Mouse (Mus musculus): ENCODE measurements at regions not wholly inside any gene's neighbourhood (a gene's known extent, or its start where the extent isn't known, plus 50 kb on each side); places are given as distances from the start of the nearest gene placed in this dataset.
"Not testable (repeated sequence)": the region's sequence is repeated elsewhere in the genome, so short reads cannot be mapped to it uniquely, and the experiment has no call there.

- DNase-seq = no peak
Observed at GRCm38 (mm10) chrX:99732526-99732925, 88.3 kb upstream of the Tmem28 start.

DNA sequence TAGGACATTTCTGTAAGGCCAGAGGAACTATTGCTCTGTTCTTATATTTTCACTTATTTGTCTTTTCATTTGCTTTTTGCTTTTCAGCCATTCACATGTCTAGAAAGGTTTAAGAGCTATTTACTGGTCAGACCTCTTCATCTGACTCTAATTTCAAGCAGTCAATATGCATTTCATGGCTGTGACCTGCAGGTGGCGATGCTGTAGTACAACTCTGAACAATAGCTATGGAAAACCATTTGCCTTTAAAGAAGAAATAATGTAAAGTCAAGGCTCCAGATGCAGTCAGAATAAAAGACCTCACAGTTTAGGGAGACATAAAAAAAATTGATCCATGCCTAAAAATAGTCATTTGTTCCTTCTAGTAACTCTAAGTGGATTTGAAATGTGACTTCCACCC, 95.7 kb upstream of the Tmem28 start:
- peak in 1 of 2 experiments; percentile 1 for DNase-seq

DNA sequence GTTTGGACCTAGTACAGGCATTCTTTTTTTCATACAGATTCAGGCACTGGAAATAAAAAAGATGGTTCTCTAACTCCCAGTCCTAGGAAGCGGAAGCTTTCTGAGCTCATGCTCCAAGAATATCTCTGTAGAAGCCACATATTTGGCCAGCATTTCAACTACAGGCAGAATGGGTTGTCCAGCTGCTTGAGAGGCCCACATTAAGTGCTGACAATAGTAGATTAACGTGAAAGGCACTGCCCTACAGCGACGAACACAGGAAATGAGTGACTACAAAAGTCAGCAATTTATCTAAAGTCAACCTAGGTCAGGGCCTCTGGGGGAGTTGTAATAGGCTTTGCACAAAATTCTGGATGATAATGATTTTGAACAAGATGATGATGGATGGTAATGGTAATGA, 125.5 kb upstream of the Tmem28 start:
- DNase-seq = no peak

DNA sequence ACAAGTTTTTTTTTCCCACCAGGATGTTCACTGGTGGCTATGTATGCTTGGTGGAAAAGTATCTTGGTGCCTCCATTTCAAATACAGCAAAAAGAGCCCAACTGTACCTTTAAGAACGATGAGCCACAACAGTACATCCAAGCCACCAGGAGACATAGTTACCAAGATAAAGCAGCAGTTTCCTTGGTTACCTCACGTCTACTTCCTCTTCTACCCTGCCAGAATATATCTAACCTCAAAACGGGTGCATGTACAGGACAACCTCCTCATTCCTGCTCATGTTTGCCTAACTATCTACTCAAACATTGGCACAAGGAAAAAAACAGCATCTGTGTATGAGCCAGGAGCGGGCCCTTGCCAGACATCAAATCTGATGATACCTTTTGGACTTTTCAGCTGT, 129.8 kb upstream of the Tmem28 start:
- no peak for DNase-seq

DNA sequence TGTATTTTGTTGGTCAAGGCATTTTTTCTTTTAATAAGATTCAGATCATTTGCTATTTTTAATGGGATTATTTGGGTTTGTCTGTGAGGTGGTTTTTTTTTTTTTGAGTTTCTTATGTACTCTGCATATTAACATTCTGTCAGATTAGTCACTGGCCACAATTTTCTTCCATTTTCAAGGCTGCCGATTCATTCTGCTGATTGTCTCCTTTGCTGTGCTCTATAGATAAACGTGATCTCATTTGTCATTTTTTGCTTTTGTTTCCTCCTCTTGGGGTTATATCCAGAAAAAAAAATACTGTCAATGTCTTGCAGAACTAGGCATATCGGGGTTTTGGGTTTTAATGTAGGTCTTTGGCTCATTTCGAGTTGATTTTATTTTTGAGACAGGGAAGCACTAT, 131.1 kb upstream of the Tmem28 start:
- no peak for DNase-seq

GRCm38 (mm10) chrX:99682491-99682890, 138.3 kb upstream of the Tmem28 start:
- DNase-seq = not testable (repeated sequence)

DNA sequence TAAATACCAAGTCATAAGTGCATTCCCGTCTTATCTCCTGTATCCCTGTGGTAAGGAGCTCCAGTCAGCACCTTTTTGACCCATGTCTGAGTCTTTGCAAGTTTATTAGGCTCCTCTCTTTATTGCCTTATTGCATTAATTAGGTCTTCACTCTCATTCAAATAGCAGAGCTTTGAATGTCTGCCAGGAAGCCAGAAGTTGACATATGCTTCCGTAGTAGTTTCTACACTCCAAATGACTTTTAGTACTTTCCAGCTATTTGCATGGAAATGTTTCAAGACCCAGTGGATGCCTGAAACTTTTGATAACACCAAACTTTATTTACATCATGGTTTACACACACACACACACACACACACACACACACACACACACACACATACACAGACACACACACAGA, 153.2 kb upstream of the Tmem28 start:
- no peak for DNase-seq

DNA sequence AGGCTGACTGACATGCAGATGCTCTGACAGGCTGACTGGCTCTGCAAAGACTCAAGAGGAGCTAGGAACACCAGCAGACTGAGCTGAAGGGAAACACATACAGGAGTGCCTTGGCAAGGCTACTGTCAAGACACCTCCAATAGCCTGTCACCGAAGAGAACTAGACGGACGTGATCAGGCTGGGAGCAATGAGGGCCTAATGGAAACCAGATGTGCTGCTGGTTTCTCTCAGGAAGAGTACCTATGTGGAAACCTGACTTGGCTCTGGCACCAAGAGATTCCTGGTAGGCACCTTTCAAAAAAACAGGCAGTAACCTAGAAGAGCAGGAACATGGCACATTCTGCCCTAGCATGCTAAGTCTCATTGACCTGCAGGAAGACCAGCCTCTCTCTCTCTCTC, 158.3 kb upstream of the Tmem28 start:
- DNase-seq = no peak

GRCm38 (mm10) chrX:99659496-99660140, 161.2 kb upstream of the Tmem28 start:
- no peak for DNase-seq

DNA sequence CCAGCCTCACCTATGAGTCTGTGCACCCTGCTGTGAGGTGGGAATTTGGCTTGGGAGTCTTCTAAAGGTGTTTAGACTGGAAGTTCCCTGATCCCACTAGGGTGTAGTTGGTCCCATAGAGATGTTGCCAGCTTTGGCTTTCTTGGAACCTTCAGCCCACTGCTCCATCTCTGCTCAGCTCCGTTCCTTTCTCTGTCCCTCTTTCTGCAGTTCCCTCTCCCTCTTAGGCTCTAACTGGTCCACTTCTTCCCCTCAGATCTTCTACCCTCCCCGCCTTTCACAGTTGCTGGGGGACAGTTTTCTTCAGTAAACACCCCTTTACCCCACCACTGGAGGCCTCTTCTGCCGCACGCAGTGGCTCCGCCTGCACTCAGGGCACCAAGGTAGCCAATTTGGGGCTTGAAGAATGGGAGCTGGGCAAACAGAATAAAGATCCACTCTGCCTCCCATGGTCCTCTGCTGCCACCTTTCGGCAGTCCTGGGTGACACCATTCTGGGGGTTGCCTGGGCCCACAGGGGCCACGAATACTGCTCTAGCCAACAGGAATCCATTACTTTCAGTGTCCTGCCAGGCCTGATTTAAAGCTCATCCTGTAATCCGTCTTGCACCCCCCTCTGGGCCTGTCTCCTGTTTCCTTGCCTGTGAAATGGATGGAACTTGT, 162.9 kb upstream of the Tmem28 start:
- DNase-seq = peak; percentile 53 to 62

DNA sequence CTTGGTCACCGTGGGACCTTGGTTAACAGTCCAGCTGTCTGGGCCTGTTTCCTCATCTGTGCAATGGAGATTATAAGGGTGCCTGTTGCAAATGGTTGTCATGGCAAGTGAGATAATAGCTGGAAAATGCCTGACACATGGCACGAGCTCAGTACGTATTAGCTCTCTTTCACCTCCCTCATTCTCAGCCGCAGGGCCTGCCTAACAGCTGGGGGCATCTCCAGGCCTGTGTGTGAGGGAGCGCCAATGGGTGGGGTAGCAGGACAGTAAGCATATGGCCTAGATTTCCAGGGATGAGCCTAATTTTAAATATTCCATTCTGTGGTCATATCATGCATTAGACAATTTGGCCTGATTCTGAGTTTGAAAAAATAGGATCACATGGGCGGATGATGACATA, 163.8 kb upstream of the Tmem28 start:
- no peak for DNase-seq

DNA sequence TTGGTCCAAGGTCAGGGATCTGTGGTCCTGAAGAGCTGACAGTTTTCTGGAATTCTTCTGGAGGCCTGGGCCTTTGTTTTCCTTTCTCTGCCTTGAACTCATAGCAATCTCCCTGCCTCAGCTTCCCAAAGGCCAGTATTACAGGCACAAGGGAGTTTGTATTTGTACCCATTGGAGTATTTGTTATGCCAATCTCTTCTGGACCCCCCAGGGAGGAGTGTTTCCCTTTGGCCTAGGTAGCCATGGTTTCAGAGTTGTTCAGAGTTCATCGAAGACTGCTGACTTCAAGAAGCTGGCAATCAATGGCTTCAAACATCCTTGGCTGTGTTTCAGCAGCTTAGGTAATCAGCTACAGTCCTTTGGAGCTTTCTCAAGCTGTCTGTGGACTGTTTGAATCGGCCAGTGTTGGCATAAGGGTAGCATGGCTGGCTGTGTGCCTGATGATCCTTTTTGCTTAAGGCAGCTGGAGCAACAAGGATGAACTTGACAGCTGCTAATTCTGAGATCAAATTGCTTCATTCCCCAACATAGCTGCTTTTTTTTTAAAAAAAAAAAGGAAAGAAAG, 161.2 kb upstream of the Pja1 start:
- no peak for DNase-seq

- no peak for DNase-seq
Observed at GRCm38 (mm10) chrX:99624515-99625179, 153.6 kb upstream of the Pja1 start.

DNA sequence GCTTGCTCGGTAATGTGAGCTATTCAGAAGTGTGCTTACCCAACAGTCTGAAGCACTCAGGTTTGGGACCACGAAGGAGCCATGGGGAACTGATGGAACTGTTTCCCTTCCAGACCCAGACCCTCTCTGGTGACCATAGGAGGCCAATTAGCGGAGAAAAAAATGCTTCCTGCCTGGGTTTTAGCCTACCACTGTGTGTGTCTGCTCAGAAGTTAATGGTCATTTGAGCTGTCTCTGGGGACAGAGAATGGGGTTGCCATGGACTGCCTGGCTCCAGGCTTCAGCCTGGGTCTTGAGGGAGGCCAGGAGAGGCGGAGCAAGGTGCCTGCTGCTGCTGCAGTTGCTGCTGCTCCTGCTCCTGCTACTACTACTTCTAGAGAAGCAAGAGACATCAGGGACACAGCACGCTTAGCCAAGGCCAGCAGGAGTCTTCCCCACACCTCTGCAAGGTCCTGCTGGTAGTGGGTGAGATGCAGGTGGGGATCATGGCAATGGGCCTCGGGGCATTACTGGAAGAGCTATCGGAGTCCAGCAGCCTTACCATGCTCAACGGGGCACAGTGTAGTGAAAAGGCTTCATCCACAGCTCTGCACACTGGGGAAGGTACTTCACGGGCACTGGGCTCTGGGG, 141.2 kb upstream of the Pja1 start:
- DNase-seq = no peak

GRCm38 (mm10) chrX:99610096-99610495, 139.0 kb upstream of the Pja1 start:
- DNase-seq = no peak

DNA sequence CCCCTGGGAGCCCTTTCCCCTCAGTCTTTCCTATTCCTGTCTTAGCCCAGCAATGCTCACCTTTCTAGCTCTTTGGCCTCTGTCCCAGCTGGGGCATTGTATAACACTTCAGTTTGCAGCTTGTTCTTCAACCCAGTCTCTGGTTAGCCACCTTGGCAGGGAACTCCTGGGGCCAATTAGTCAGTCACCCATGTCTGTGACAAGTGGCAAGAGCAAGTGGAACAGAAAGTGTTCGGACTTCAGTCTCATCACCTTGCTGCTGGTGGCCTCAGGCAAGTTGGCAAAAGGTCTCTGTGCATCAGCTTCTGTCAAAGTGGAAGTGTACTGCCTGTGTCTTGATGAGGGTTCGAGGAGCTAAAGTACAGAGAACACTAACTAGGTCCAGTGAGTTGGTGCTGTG, 138.5 kb upstream of the Pja1 start:
- DNase-seq = no peak

DNA sequence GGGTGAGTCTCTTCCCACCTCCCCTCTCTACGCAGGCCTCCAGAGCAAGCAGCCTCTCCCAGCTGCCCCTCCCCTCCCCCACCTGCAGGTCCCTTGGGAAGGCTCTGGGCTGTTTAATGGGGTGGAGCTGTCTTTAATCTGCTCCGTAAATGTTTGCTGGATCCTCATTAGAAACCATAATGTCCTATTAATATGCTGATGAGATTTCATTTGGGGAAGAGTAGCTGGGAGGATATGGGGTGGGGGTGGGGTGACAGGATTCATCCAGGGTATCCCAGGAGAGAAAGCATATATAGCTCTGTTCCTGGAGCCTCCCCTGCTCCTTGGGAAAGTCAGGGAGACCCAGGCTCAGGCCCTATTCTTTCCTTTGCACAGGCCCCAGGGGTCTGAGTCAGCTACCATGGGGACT, 137.2 kb upstream of the Pja1 start:
- no peak for DNase-seq

- no peak for DNase-seq
Observed at GRCm38 (mm10) chrX:99605084-99605824, 134.2 kb upstream of the Pja1 start.

- DNase-seq = no peak
Observed at GRCm38 (mm10) chrX:99603714-99604113, 132.6 kb upstream of the Pja1 start.

DNA sequence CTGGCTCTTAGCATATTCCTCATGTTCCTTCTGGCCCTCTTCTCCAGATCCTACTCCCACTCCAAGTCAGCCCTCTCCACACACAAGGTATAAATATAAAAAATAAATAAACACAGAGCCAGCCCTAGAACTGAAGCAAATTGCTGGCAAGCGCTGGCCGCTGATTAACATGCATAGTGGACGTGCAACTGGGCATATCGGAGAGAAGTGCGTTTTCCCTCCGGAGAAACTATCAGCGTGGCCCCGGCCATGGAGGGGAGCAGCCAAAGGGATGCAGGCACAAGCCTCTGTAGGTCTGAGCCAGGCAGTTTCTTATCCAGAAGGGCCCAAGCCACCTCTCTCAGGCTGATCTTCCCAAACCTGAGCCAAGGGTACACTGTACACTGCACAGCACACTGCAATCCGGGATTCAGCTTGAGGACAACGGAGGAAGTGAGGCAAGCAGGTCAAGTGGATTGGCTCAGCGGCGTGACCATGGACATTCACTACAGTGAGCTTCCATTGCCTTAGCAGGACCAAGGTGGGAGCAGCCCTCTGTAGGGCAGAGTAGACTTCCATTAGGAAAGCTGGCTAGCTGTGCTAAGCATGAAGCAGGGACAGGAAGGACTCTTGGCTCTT, 131.3 kb upstream of the Pja1 start:
- DNase-seq = no peak

- DNase-seq = no peak
Observed at GRCm38 (mm10) chrX:99595493-99595892, 124.4 kb upstream of the Pja1 start.

DNA sequence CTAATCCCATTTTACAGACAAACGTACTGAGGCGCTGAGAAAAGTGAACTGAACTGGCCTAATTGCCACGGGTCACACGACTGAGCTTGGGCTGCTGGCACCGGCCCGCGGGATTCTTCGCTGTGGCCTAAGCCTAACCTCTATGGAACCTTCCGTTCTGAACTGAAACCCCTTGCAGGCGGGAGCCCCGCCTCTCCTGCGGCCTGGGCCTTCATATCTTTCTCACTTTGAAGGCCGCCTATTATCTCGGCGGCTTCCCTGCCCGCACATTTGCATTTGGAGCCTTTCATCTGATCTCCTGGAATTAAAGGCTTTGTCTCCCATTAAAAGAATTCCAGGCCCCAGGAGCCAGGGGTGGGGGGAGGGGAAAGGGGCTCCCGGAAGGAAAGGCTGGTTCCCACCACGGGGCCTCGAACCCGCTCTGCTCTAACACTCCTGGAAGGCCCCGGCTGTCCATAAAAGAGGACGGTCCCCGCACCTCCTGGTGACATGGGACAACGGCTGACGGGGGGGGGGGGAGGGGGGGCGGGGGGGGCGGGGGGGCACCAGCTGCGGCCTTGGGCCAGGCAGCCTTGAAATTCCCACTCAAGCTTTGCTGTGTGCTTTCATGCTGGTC, 122.9 kb upstream of the Pja1 start:
- no peak for DNase-seq
